Mouse (Mus musculus) gastrocnemius, adult 18-20 months (tissue): ENCODE measurements around the gene Aldh6a1. TPM values are rescaled to one million over a fixed set of nuclear protein-coding genes. Genes with fewer than 3 reads are reported as not detected.

ENCODE experiments used
- total RNA-seq, 2 experiments: library from RNA; stranded (reverse); gene quantifications; 2 replicates each; pipeline ENCODE4 v1.2.3; 2021

The Aldh6a1 gene
- total RNA-seq, 2 experiments from 2014 or later: 117 to 121 TPM

Other genes with a start within 250 kb of the Aldh6a1 start
- gene Elmsan1, start 232.1 kb downstream of the Aldh6a1 start, total RNA-seq: 10 to 100 TPM in 1 of 2 experiments, 1 to 10 TPM in 1; 6.9 to 10.9 TPM
- 10 to 100 TPM; 67.1 to 80.5 TPM for gene Ptgr2, start 165.8 kb downstream of the Aldh6a1 start, total RNA-seq
- gene Zfp410, start 134.2 kb downstream of the Aldh6a1 start, total RNA-seq: 10 to 100 TPM; 18.6 to 19.3 TPM
- gene Coq6, start 89.3 kb downstream of the Aldh6a1 start, total RNA-seq: 10 to 100 TPM; 20.4 to 25.4 TPM
- 1 to 10 TPM in 1 of 2 experiments, under 1 TPM in 1; 1.00 to 1.1 TPM for gene Fam161b, start 89.2 kb downstream of the Aldh6a1 start, total RNA-seq
- gene Entpd5, start 42.0 kb downstream of the Aldh6a1 start, total RNA-seq: 10 to 100 TPM; 15.3 to 16.5 TPM
- 1 to 10 TPM; 2.1 to 2.9 TPM for gene Bbof1, start 41.9 kb downstream of the Aldh6a1 start, total RNA-seq
- 10 to 100 TPM; 11.7 to 12.5 TPM for gene Rnf113a2, start 33.8 kb downstream of the Aldh6a1 start, total RNA-seq
- gene Lin52, start 418 bp upstream of the Aldh6a1 start, total RNA-seq: 1 to 10 TPM; 7.4 to 9.2 TPM
- not detected for gene Vsx2, start 118.8 kb upstream of the Aldh6a1 start, total RNA-seq
- 1 to 10 TPM; 4.9 to 5.1 TPM for gene Abcd4, start 166.4 kb upstream of the Aldh6a1 start, total RNA-seq
- not detected for gene Vrtn, start 190.0 kb upstream of the Aldh6a1 start, total RNA-seq
- gene Syndig1l, start 247.8 kb upstream of the Aldh6a1 start, total RNA-seq: not detected